Mouse (Mus musculus) ovary, adult 18-20 months (tissue): Measurements from ENCODE around the gene Gpn3.
"Not testable (repeated sequence)": the region's sequence is repeated elsewhere in the genome, so short reads cannot be mapped to it uniquely, and the experiment has no call there.

Source experiments
- DNase-seq: peaks from one replicate; pipeline ENCODE4 v3.0.0; 2022; ENCODE audit warnings: low spot score, mixed read lengths

The Gpn3 gene

DNA sequence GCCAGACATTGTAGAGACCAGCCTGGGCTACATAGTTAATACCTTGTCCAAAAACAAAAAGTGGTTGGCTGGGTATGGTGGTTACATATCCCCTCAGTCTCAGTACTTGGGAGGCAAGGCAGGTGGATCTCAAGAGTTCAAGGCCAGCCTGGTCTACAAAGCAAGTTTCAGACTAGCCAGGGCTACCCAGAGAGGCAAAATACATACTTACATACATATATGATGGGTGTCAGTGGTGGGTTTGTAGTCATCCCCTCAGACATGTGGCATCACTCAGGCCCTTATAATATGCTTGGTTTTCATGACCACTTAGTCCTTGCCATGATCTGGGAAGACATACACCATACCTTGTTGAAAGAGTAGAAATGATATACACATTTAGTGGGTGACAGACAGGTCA lies 19.0 kb downstream of the Gpn3 start:
- DNase-seq: no peak

DNA sequence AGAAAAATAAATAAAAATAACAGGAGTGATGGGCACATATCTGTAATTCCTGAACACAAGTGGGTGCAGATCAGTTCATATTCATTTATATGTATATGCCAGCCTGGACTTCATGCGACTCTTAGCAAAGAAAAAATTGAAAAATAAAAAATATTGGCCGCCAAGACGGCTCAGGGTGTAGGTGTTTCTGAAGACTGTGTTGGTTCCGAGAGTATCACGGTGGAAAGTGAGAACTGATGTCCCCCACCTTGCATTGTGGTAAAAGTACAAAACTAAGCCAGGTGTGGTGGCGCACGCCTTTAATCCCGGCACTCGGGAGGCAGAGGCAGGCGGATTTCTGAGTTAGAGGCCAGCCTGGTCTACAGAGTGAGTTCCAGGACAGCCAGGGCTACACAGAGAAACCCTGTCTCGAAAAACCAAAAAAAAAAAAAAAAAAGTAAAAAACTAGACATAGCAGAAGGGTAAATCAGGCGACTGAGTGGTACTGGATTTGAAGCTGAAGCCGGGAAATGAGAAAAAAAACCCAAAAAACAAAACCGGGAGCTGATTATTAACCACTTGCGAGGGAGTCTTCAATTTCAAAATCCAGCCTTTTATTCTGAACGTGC lies 19.6 kb downstream of the Gpn3 start:
- no peak for DNase-seq

DNA sequence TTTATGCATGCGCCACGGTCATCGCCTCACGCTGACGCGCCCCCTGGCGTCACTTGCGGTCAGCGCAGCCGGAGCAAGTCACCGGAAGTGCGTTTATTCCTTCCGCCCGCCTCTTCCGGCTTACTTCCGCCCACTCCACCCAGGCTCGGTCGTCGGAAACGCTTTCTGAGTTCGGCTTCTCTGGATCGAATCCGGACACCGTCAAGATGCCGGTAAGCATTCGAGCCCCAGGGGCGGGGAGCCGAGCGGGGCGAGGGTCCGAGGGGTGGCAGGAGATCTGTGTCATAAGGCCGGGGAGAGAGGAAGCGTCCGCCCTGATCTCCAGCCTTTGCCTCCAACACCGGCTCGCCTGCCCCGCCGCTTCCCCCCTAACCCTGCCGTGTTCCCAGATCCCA lies 20.1 kb downstream of the Gpn3 start, which contains the start of gene Arpc3:
TSS of gene Arpc3 (plus strand) at position 93 of the 395 bp plus-strand sequence.
- DNase-seq: peak; percentile 75

DNA sequence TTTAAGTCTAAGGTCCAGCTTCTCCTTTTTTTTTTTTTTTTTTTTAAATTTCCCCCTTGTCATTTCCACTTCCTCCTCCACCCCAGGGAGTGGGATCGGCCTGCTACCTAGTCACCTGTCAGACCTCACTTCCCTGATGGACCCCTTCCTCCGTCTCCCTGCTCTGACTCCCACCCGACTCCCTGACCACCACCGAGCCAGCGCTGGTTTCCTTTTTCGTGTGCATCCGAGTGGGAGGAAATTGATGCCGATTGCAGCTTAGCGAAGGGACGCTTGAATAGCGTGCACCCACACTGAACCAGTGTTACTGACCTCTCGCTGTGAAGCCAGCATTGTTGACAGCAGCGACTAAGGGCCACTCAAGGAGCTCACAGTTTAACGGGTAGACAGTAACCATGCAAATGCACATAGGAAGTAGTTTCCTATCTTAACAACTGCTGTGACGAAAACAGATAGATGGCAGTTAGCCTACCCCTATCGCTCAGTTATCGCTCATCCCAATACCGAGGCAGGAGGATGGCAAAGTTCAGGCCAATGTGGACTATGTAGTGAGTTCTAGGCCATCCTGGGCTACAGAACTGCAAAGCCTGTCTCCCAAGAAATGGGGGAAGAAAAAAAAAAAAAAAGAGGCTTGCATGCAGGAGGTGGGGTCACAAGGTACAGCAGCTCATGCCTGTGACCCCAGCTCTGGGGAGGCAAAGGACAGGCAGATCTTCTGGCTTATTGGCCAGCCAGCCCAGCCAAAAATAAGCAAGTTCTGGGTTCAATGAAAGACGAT lies 20.7 kb downstream of the Gpn3 start:
- DNase-seq: no peak

DNA sequence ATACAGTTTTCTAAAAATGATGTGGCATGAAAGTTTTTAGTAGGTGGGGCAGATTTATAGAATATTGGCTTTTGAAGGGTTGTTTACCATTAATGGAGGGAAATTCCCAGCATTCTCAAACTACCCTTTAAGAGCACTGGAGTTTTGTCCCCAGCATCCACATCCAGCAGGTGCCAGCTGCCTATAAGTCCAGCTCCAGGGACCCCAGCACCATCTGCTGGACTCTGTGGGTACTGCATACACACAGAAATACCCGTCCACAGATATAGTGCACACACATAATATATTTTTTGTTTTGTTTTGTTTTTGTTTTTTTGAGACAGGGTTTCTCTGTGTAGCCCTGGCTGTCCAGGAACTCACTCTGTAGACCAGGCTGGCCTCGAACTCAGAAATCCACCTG lies 22.2 kb downstream of the Gpn3 start:
- DNase-seq: no peak

DNA sequence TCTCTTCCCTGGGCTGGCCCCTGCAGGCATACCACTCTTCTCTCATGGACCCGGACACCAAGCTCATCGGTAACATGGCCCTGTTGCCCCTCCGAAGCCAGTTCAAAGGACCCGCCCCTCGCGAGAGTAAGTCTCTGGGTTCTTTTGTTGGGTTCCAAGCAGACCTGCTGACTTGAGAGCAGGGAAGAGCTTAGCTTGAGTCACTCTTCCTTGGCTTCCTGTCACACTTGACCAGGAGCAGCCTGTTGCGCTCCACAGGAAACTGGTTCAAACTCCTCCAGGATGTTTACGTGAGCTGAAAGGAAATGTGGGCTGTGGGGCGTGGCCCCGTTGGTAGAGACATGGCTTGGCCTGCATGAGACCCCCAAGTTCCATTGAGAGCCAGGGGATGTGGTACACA lies 25.1 kb downstream of the Gpn3 start:
- DNase-seq: no peak

DNA sequence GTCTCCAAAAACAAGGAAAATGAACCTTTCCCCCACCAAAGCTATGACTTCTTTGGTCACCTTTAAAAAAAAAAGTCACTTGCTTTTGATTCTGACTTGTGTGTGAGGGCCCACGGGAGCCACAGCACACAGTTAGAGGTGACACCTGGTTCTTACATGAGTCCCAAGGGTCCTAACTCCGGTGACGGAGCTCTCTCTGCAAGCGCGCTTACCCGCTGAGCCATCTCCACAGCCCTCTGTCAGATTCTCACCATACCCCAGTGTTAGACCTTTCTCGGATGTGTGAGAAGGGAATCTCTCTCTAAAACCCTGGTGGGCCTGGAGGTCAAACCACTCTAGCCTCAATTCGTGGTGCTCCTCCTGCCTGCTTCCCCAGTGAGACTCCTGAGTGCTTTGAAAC lies 25.8 kb downstream of the Gpn3 start:
- no peak for DNase-seq

DNA sequence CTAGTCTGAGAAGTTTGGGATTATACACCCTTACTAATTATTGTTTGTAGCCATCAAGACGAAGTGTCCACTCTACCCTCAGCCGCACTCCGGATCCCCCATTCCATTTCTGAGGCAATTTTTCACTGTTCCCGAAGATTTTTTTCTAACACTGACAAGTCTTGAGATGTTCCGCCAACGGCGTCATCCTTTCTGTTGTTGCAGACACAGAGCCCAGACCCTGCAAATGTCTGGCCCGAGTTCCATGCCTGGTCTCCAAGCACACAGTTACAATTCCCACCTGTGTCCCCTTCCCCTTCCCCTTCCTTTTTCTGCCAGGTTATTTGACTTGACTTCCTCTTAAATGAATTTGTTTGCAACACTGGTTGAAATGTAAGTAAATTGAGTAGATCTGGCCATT lies 28.2 kb downstream of the Gpn3 start:
- DNase-seq: no peak

DNA sequence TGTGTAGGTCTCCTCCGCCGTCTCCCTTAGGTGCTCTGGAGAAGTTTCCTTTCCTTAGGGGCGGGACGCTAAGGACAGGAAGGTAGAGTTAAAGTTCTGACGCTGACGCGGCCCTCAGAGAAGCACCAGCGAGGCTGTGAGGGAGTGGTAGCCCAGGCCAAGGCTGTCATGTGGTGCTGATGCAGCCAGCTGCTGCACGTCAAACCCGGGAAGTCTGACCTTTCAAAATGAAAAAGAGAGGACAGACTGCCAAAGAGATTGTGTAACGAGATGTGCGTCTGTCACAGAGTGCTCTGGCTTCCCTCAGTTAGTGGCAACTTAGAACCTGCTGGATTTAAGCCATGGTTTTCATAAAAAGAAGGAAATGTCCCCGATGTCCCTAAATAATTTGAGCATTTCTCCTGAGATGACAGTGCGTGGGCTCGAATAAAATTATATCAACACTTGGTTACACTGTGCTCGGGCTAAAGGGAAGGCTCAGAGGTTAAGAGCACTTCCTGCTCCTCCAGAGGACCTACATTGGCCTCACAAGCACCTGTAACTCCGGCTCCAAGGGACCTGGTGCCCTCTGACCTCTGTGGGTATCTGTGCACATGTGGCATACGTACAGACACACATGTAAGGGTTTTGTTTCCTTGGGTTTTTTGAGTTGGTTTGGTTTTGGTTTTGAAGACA lies 29.1 kb downstream of the Gpn3 start:
- DNase-seq: peak; percentile 42

DNA sequence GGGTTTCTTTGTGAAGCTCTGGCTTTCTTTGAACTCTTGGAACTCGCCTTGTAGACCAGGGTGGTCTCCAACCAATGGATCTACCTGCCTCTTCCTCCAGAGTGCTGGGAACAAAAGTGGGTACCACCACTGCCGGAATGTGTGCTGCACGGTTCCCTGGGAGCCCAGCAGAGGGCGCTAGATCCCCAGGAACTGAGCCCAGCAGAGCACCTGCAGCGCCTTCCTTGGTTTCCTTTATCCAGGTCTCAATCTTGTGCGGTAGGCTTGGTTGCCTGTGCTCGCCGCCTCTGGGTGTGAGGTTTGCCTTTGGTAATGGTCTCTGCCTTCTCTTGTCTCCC lies 29.6 kb downstream of the Gpn3 start:
- no peak for DNase-seq

DNA sequence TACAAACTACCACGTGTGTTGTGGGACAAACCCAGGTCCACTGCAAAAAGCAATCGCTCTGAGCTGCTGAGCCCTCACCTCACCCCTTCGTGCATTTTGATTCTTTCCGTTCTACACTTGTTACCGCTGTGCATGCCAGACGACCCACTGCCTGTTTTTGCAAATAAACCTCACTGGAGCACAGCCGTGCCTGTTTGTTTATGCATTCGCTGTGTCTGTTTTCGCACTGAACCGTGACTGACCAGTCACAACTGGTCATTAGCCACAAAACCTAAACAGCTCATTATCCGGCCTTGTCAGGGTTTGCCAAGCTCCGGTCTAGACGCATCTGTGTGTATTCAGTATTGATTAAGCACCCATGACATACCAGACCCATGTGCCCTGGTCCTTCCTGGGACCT lies 30.5 kb downstream of the Gpn3 start:
- DNase-seq: no peak

DNA sequence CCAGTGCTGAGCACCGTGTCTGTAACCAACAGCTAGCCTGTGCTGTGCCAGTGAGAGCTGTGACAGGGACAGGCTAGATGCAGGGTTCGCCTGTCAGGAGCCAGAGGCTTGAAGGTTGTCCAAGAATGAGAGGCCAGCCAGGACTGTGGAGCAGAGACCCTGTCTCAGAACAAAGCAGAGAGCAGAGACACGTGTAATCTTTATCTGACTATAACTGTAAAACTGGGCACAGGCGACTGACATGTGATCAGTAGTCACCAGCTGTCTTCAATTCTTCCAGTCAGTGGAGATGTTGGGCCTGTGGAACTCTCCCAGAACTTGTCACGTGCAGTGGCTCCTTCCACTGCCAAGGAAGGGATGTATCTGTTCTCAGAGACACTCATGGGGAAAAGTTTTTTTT lies 31.1 kb downstream of the Gpn3 start:
- DNase-seq: no peak

DNA sequence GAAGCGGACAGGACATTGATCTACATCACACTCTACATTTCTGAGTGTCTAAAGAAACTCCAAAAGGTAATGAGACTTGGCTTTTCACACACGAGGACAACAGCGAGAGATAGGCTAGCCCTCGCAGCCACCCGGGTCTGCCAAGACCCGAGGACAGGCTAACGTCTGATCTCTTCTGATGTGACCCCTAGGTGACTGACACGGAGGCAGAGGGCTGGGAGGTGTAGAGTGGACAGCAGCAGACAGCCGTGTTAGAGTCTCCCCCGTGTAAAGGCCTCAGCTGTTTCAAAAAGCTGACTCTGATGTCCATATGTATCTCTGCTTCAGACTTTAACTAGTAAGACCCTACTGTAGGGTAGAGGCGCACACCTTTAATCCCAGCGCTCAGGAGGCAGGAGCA lies 31.7 kb downstream of the Gpn3 start:
- no peak for DNase-seq

DNA sequence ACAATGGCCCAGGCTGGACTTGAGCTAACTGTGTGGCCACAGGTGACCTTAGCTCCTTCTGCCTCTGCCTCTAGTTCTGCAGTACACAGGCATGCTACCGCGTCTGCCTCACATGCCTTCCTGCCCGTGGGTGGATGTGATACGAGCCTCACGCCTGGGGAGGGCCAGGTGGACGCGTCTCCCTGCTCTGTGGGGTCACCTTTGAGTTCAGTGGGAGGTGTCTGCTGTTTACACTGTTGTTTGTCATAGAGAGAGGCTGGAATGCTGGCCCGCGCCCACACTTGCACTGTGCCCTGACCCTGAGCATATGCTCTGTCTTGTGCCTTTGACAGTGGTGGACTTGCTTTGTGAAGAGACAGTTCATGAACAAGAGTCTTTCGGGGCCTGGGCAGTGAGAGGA lies 33.9 kb downstream of the Gpn3 start:
- DNase-seq: no peak

DNA sequence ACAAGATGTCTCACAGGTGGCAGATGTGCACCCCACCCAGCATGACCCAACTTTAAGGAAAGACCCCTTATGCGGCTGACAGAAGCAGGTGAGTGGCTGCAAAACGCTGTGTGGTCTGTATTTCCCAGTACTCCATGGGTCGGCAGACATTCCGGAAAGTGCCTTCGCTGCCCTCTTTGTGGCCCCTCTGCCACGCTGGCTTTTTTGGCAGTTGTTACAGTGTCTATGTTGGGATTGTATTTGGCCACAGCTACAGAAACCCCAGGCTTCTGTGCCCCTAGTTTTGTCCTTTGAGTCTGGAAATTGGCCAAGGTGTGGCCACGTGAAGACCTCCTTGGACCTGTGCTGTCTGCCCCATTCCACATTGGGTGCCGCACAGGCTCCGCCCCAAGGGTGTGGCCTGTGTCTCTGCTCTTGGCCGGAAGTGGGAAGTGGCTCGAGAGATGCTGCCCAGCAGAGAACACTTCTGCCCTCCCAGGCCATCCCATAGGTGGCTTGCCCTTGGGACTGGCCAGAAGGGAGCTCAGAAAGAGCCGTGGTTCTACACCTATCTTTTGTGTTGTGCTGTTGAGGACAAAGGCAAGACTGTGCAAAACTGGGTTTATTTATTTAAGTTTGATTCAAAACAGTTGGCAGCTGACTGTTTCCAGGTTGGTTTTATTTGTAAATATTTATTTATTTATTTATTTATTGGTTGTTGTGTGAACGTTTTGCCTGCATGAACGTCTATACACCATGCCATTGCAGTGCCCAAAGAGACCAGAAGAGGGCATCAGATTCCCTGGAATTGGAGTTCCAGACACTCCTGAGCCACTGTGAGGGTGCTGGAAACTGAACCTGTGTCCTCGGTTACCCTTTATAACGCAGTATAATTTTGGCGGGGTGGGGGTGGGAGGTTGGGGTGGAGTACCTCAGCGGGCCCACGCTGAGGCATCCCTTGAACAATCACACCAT lies 38.3 kb downstream of the Gpn3 start:
- no peak for DNase-seq

DNA sequence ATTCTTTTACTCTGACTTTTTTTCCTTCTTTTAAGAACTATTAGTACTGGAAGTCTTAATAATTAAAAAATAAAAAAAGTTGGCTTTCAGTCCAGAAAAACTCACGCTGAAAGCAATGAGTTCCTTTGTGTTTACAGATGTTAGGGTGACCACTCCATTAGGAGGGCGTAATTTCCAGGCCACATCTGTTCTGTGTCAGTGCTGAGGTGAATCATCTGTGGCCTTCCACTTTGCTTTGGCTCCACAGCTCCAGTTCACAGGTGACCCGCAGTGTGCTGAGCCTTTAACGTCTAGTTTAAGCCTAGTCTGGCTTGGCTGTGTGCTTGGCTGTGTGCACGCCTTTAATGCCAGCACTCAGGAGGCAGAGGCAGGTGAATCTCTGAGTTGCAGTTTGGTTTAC lies 40.2 kb downstream of the Gpn3 start:
- no peak for DNase-seq

DNA sequence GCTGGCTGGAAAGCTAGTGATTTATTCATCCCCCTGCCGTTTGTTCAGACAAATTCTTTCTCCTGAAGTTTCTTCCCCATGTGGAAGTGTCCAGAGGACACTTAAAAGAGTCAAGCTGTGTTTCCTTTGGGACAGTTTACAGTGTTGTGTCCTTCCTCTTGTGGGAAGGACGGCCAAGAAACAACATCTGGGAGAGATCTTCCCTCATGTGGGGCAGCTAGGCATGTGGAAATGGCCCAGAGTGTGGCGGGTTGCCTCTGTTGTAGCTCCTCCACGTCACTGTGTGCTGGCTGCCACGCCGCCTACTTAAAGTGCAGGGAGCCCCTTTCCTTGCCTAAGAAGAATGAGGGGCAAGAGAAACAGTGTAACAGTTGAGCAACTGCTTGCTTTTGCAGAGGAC lies 41.1 kb downstream of the Gpn3 start:
- no peak for DNase-seq

DNA sequence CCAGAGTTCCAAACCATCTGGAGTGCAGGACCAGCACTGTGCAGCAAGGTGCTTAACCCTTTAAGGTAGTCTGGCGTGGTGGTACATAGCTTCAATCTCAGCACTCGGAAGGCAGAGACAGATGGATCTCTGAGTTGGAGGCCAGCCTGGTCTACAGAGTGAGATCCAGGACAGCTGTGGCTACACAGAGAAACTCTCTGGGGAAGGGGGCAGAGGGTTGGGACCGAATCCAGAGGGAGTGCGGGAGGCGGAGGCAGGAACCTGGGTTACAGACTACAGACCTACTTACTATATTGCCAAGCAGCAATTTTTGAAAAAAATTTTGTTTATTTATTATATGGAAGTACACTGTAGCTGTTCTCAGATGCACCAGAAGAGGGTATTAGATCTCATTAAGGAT lies 42.7 kb downstream of the Gpn3 start:
- no peak for DNase-seq

DNA sequence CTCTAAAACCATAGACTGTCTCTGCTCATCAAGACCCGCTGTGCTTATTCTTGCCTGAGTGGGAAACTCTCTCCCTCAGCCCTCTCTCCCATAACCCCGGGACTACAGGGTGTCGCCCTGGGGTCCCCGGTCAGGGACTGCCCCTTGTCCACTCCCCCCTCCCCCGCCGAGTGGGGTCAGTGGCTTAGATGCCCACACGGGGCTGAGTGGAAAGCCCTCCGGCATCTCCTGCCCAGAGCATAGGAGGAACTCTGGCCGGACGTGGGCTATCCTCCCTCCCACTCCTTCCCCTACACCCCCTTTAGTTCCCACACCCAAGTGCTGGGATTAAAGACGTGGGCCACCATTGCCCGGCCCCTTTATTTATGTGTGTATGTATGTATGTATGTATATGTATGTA lies 43.8 kb downstream of the Gpn3 start:
- DNase-seq: no peak

DNA sequence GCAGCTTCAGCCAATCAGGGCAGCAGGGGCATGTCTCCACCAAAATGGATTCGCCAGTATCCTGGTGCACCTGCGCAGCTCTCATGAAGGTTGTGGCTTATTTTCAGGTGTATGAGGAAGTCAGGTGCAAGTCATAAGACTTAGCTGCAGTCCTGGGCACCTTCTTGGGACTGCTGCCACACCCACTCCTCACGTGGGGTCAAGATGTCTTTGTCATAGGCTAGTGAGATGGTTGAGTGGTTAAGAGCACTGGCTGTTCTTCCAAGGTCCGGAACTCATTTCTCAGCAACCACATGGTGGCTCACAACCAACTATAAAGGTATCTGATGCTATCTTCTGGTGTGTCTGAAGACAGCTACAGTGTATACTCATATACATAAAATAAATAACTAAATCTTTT lies 49.0 kb downstream of the Gpn3 start:
- DNase-seq: not testable (repeated sequence)

DNA sequence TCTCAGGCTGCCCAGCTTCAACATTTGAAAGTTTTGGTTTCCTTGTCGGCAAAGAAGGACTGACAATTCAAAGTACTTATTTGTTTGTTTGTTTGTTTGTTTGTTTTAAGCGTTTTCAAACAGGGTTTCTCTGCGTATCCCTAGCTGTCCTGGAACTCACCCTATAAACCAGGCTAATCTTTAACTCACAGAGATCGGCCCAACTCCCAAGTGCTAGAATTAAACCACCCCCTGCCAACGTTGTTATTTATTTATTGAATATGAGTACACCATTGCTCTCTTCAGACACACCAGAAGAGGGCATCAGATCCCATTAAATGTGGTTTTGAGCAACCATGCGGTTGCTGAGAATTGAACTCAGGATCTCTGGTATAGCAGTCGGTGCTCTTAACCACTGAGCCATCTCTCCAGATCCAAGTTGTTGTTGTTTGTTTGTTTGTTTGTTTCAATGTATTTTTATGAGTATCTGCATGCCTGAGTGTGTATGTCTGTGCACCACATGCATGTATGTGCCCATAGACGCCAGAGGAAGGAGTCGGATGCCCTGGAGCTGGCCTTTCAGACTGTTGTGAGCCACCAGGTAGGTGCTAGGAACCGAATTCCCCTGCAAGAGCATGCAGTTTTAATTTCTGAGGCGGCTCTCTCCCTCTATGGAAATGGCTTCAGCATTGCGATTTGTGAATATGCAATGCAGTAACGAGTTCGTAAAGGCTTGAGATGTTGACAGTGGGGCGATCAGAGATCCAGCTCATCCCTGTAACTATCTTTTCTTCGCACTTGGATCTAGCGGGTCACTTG lies 49.8 kb downstream of the Gpn3 start, which contains the start of gene Anapc7:
TSS of gene Anapc7 (plus strand) at position 423 of the 798 bp plus-strand sequence.
- DNase-seq: no peak
